Mouse (Mus musculus): Measurements from ENCODE around the gene Tmbim6. TPM values are rescaled to one million over a fixed set of nuclear protein-coding genes. Genes with fewer than 3 reads are reported as not detected.
A peak's percentile ranks its signal among the peaks of the same experiment; 100 is the strongest.

Gene Tmbim6
- polyA plus RNA-seq, 1 experiment from 2014 or later = 257 TPM

- WGBS = 93% methylated on average over 9 of the region's 9 CpGs
- no peaks in the 10 kb centered on the region for H3K27me3 ChIP-seq (ENCODE audit: control insufficient read depth, insufficient read depth, low read length)
- H3K9me3 ChIP-seq (ENCODE audit: control insufficient read depth, low read length) = no peaks in the 10 kb centered on the region
- no peak overlapping the region for H3K4me3 ChIP-seq (ENCODE audit: low read depth, low read length)
- H3K27ac ChIP-seq (ENCODE audit: low read depth, low read length) = no peak overlapping the region
- no peak for ATAC-seq (ENCODE audit: low read depth)
- no peak overlapping the region for H3K4me2 ChIP-seq (ENCODE audit: low read depth, low read length)
- no peaks in the 10 kb centered on the region for H3K4me1 ChIP-seq (ENCODE audit: control insufficient read depth, insufficient read depth, low read length)
- no peaks in the 10 kb centered on the region for H3K36me3 ChIP-seq (ENCODE audit: control insufficient read depth, insufficient read depth, low read length)
- no peak overlapping the region for H3K9ac ChIP-seq (replicated peaks; ENCODE audit: low read depth, low read length)
Observed at GRCm38 (mm10) chr15:99358952-99359351, 33.7 kb upstream of the Tmbim6 start.

- H3K4me3 ChIP-seq (ENCODE audit: low read depth, low read length) = no peak overlapping the region
- H3K27me3 ChIP-seq (ENCODE audit: control insufficient read depth, insufficient read depth, low read length) = no peaks in the 10 kb centered on the region
- H3K9ac ChIP-seq (replicated peaks; ENCODE audit: low read depth, low read length) = no peak overlapping the region
- no peak overlapping the region for H3K4me2 ChIP-seq (ENCODE audit: low read depth, low read length)
- WGBS = 77% methylated on average over 7 of the region's 7 CpGs
- H3K27ac ChIP-seq (ENCODE audit: low read depth, low read length) = no peak overlapping the region
- H3K4me1 ChIP-seq (ENCODE audit: control insufficient read depth, insufficient read depth, low read length) = peaks cover 2% of the 10 kb centered on the region; the same call in 1 of the 2 replicates
- ATAC-seq (ENCODE audit: low read depth) = no peak
- H3K36me3 ChIP-seq (ENCODE audit: control insufficient read depth, insufficient read depth, low read length) = no peaks in the 10 kb centered on the region
- no peaks in the 10 kb centered on the region for H3K9me3 ChIP-seq (ENCODE audit: control insufficient read depth, low read length)
Observed at GRCm38 (mm10) chr15:99364022-99364530, 28.6 kb upstream of the Tmbim6 start.

GRCm38 (mm10) chr15:99364921-99365320, 27.8 kb upstream of the Tmbim6 start:
- Histone ChIP-seq H3K27ac (ENCODE audit: low read depth, low read length) (no peak overlapping the region), H3K4me3 (ENCODE audit: low read depth, low read length) (no peak overlapping the region), H3K9me3 (ENCODE audit: control insufficient read depth, low read length) (no peaks in the 10 kb centered on the region), H3K9ac (replicated peaks; ENCODE audit: low read depth, low read length) (no peak overlapping the region), H3K4me2 (ENCODE audit: low read depth, low read length) (no peak overlapping the region), H3K27me3 (ENCODE audit: control insufficient read depth, insufficient read depth, low read length) (no peaks in the 10 kb centered on the region), H3K36me3 (ENCODE audit: control insufficient read depth, insufficient read depth, low read length) (no peaks in the 10 kb centered on the region), H3K4me1 (ENCODE audit: control insufficient read depth, insufficient read depth, low read length) (peaks cover 2% of the 10 kb centered on the region; the same call in 1 of the 2 replicates)
- 77% methylated on average over 8 of the region's 8 CpGs for WGBS
- ATAC-seq (ENCODE audit: low read depth) = no peak

GRCm38 (mm10) chr15:99368583-99369266, 24.0 kb upstream of the Tmbim6 start:
- 0 out of 2 replicates have a peak overlapping the region, but pooled peaks have one; percentile 25 for H3K9ac ChIP-seq (replicated peaks; ENCODE audit: low read depth, low read length)
- no peak overlapping the region for H3K27ac ChIP-seq (ENCODE audit: low read depth, low read length)
- H3K27me3 ChIP-seq (ENCODE audit: control insufficient read depth, insufficient read depth, low read length) = no peaks in the 10 kb centered on the region
- H3K4me1 ChIP-seq (ENCODE audit: control insufficient read depth, insufficient read depth, low read length) = peaks cover 2% of the 10 kb centered on the region; the same call in 1 of the 2 replicates
- 70% methylated on average over 4 of the region's 4 CpGs for WGBS
- ATAC-seq (ENCODE audit: low read depth) = no peak
- H3K4me2 ChIP-seq (ENCODE audit: low read depth, low read length) = peak overlapping the region; percentile 53
- H3K4me3 ChIP-seq (ENCODE audit: low read depth, low read length) = peak overlapping the region; percentile 83; the same call in 1 of the 2 replicates
- H3K36me3 ChIP-seq (ENCODE audit: control insufficient read depth, insufficient read depth, low read length) = no peaks in the 10 kb centered on the region
- no peaks in the 10 kb centered on the region for H3K9me3 ChIP-seq (ENCODE audit: control insufficient read depth, low read length)

- H3K4me2 ChIP-seq (ENCODE audit: low read depth, low read length) = peak overlapping the region; percentile 53
- ATAC-seq (ENCODE audit: low read depth) = peak; percentile 1; the same call in 1 of the 2 replicates
- H3K4me3 ChIP-seq (ENCODE audit: low read depth, low read length) = peak overlapping the region; percentile 83
- no peaks in the 10 kb centered on the region for H3K36me3 ChIP-seq (ENCODE audit: control insufficient read depth, insufficient read depth, low read length)
- no peaks in the 10 kb centered on the region for H3K27me3 ChIP-seq (ENCODE audit: control insufficient read depth, insufficient read depth, low read length)
- H3K9me3 ChIP-seq (ENCODE audit: control insufficient read depth, low read length) = no peaks in the 10 kb centered on the region
- 2% methylated on average over 33 of the region's 39 CpGs for WGBS
- H3K4me1 ChIP-seq (ENCODE audit: control insufficient read depth, insufficient read depth, low read length) = peaks cover 2% of the 10 kb centered on the region; the same call in 1 of the 2 replicates
- H3K27ac ChIP-seq (ENCODE audit: low read depth, low read length) = peak overlapping the region; percentile 80
- peak overlapping the region; percentile 82 for H3K9ac ChIP-seq (replicated peaks; ENCODE audit: low read depth, low read length)
Observed at GRCm38 (mm10) chr15:99369391-99370171, 23.1 kb upstream of the Tmbim6 start.

- Histone ChIP-seq H3K36me3 (ENCODE audit: control insufficient read depth, insufficient read depth, low read length) (no peaks in the 10 kb centered on the region), H3K9ac (replicated peaks; ENCODE audit: low read depth, low read length) (peak within 1 kb of the TSS; percentile 82), H3K27ac (ENCODE audit: low read depth, low read length) (peak within 1 kb of the TSS; percentile 80), H3K4me1 (ENCODE audit: control insufficient read depth, insufficient read depth, low read length) (peaks cover 2% of the 10 kb centered on the region; the same call in 1 of the 2 replicates), H3K4me3 (ENCODE audit: low read depth, low read length) (peak within 1 kb of the TSS; percentile 83), H3K27me3 (ENCODE audit: control insufficient read depth, insufficient read depth, low read length) (no peaks in the 10 kb centered on the region), H3K9me3 (ENCODE audit: control insufficient read depth, low read length) (no peaks in the 10 kb centered on the region), H3K4me2 (ENCODE audit: low read depth, low read length) (peak within 1 kb of the TSS; percentile 53)
- 0% methylated on average over 25 of the region's 48 CpGs for WGBS
- ATAC-seq (ENCODE audit: low read depth) = peak; percentile 96
Observed at GRCm38 (mm10) chr15:99370259-99370691, 22.4 kb upstream of the Tmbim6 start, which contains the start of gene Fmnl3. Gene Fmnl3 (minus strand): TSS chr15:99370482.

GRCm38 (mm10) chr15:99371526-99372340, 20.9 kb upstream of the Tmbim6 start:
- H3K9ac ChIP-seq (replicated peaks; ENCODE audit: low read depth, low read length) = no peak overlapping the region
- H3K27me3 ChIP-seq (ENCODE audit: control insufficient read depth, insufficient read depth, low read length) = no peaks in the 10 kb centered on the region
- H3K4me3 ChIP-seq (ENCODE audit: low read depth, low read length) = no peak overlapping the region
- 93% methylated on average over 7 of the region's 7 CpGs for WGBS
- no peak overlapping the region for H3K4me2 ChIP-seq (ENCODE audit: low read depth, low read length)
- no peaks in the 10 kb centered on the region for H3K36me3 ChIP-seq (ENCODE audit: control insufficient read depth, insufficient read depth, low read length)
- H3K9me3 ChIP-seq (ENCODE audit: control insufficient read depth, low read length) = no peaks in the 10 kb centered on the region
- ATAC-seq (ENCODE audit: low read depth) = no peak
- H3K27ac ChIP-seq (ENCODE audit: low read depth, low read length) = no peak overlapping the region
- peaks cover 2% of the 10 kb centered on the region; the same call in 1 of the 2 replicates for H3K4me1 ChIP-seq (ENCODE audit: control insufficient read depth, insufficient read depth, low read length)

GRCm38 (mm10) chr15:99372761-99373160, 19.9 kb upstream of the Tmbim6 start:
- peaks cover 2% of the 10 kb centered on the region; the same call in 1 of the 2 replicates for H3K4me1 ChIP-seq (ENCODE audit: control insufficient read depth, insufficient read depth, low read length)
- no peaks in the 10 kb centered on the region for H3K27me3 ChIP-seq (ENCODE audit: control insufficient read depth, insufficient read depth, low read length)
- H3K9ac ChIP-seq (replicated peaks; ENCODE audit: low read depth, low read length) = no peak overlapping the region
- no peaks in the 10 kb centered on the region for H3K9me3 ChIP-seq (ENCODE audit: control insufficient read depth, low read length)
- H3K36me3 ChIP-seq (ENCODE audit: control insufficient read depth, insufficient read depth, low read length) = no peaks in the 10 kb centered on the region
- H3K4me2 ChIP-seq (ENCODE audit: low read depth, low read length) = no peak overlapping the region
- WGBS = 83% methylated on average over 9 of the region's 9 CpGs
- ATAC-seq (ENCODE audit: low read depth) = no peak
- no peak overlapping the region for H3K27ac ChIP-seq (ENCODE audit: low read depth, low read length)
- H3K4me3 ChIP-seq (ENCODE audit: low read depth, low read length) = no peak overlapping the region
